Mouse (Mus musculus) 3134 (cell line): Measurements from ENCODE around the gene Epha10.
"Not testable (repeated sequence)": the region's sequence is repeated elsewhere in the genome, so short reads cannot be mapped to it uniquely, and the experiment has no call there.

Source experiments
- DNase-seq: peaks from one replicate; pipeline ENCODE4 v3.0.0-alpha.2; 2011; ENCODE audit warnings: low spot score; ENCODE audit not compliant: insufficient read length; ENCODE audit errors: extremely low read depth

Epha10 gene

GRCm38 (mm10) chr4:124893769-124894168, 13.1 kb downstream of the Epha10 start:
- no peak for DNase-seq

- no peak for DNase-seq
Measured at GRCm38 (mm10) chr4:124894508-124895428, 14.1 kb downstream of the Epha10 start.

GRCm38 (mm10) chr4:124898428-124898827, 17.7 kb downstream of the Epha10 start:
- DNase-seq: no peak

GRCm38 (mm10) chr4:124899906-124900305, 19.2 kb downstream of the Epha10 start:
- DNase-seq: no peak

GRCm38 (mm10) chr4:124905417-124905816, 24.7 kb downstream of the Epha10 start:
- no peak for DNase-seq

DNA sequence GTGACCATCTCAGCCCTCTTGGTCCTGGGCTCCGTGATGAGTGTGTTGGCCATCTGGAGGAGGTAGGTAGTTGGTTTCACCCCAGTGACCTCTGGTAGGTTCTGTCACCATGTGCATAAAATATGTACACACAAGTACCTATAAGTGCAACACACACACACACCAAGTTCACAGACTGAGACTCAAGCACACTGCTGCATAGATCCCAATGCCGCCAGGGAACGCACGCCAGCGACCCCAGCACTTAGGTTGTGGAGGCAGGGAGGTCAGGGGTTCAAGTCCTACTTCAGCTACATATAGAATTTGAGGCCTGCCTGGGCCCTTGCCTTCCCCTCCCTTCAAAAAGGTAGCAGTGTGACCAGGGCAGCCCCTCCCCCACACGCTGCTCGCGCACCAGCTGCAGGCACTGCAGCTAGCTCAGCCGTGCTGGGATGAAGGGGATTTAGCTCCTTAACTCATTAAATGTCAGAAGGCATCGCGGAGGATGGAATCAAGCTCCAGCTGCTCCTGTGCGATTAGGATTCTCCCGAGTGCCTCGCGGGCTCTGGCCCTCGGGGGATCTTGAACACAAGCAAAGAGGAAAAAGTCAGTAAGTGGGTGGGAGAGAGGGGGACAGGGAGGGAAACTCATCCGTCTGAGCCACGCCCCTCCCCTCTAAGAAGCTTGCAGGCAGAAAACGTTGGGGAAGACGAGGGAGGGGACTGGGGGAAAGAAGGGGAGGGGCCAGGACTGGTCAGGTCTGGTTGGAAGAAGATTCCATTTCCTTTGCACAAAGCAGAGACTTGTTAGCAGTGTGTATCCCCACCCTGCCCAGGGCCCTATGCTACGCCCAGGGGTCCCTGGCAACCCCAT, 25.5 kb downstream of the Epha10 start:
- DNase-seq: no peak

- DNase-seq: no peak
Measured at GRCm38 (mm10) chr4:124928102-124928501, 47.4 kb downstream of the Epha10 start.

DNA sequence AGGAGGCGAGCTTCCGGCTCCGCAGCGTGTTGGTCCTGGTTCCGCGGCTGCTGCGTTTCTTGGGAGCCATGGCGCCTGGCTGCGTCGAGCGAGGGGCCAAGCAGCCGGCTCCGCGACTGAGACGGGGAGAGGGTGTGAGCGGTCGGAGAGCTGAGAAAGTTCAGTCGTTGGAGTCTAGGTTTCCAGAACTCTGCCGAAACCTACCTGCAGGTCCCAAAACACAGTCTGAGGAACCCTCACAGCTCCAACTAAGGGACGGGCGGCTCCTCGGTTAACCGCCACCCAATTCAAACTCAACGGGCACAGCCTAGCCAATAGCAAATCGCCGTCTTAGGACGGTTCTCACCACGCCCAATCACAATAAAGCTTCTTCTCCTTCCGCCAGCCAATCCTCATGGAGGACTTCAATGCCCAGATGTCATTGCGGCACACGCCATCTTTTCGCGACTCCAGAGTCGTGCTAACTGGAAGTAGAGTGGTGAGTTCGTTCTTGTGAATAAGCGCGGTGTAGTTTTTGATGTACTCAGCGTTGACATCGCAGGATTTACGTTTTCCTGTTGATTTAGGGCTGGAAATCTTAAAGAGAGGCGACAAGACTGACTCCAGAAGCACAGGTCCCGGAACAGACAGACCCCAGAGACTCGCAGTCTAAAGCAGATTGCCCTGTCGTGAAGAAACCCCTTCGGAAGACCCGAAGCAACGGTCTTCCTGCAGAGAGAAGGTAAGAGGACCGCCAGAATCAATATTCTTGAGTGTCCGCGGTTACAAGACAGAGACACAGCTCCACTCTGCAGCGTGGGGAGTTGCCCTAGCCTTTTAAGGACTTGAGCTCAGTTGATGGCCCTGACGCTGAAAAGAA, 56.1 kb downstream of the Epha10 start, which contains the start of gene 9930104L06Rik:
Gene 9930104L06Rik, plus strand, starts transcription at position 436 of the 859 bp plus-strand sequence.
- DNase-seq: peak; percentile 82

DNA sequence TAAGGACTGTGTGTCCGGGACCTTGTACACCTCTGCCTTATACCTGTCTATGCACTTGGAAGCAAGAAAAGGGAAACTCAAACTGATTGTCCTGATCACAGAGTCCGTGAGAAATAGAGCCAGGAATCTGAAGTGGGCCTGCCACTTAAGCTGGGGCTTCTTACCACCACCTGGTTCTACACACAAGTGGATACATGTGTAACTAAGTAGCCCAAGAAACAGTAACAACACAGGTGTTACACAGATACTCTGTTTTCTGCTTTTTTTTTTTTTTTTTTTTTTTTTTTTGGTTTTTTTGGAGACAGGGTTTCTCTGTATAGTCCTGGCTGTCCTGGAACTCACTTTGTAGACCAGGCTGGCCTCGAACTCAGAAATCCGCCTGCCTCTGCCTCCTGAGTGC, 58.5 kb downstream of the Epha10 start, which contains the start of gene Cdca8:
Gene Cdca8, minus strand, starts transcription at position 101 of the 400 bp plus-strand sequence.
- not testable (repeated sequence) for DNase-seq

DNA sequence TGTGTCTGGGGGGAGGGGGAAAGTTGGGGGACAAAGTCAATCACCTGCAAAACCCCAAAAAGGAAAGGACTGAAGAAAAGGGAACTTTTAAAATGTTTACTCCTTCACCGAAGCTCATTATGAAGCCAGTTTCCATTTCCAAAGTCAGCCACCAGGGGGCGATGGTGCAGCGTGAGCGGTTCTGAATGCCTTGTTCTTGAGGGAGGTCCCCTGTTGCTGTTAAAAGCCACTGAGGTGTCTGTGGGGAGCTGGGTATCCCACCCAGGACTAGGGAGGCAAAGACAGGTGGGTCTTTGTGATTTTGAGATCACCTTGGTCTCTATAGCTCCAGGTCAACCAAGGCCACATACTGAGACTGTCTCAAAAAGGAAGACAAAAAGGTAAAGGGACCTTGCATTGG, 62.3 kb downstream of the Epha10 start:
- peak; percentile 20 for DNase-seq

GRCm38 (mm10) chr4:124943781-124944180, 63.1 kb downstream of the Epha10 start:
- no peak for DNase-seq

DNA sequence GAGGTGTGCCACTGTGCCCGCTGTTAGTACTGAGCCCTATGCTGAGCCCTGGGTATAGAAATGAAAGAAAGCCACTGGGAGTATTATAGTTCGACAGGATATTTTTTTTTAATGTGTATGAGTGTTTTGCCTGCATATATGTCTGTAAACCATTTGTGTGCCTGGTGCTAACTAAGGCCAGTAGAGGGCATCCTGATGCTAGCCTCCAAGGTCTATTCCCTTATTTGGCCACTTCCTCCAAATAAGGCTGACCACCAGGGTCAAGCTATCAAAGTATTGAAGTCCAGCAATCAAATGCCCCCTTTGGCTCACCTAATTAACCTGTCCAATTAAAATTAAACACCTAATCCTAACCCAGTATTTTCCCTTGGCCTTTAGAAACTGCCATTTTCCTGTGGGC, 64.3 kb downstream of the Epha10 start:
- DNase-seq: no peak

- no peak for DNase-seq
Measured at GRCm38 (mm10) chr4:124949488-124949887, 68.8 kb downstream of the Epha10 start.

DNA sequence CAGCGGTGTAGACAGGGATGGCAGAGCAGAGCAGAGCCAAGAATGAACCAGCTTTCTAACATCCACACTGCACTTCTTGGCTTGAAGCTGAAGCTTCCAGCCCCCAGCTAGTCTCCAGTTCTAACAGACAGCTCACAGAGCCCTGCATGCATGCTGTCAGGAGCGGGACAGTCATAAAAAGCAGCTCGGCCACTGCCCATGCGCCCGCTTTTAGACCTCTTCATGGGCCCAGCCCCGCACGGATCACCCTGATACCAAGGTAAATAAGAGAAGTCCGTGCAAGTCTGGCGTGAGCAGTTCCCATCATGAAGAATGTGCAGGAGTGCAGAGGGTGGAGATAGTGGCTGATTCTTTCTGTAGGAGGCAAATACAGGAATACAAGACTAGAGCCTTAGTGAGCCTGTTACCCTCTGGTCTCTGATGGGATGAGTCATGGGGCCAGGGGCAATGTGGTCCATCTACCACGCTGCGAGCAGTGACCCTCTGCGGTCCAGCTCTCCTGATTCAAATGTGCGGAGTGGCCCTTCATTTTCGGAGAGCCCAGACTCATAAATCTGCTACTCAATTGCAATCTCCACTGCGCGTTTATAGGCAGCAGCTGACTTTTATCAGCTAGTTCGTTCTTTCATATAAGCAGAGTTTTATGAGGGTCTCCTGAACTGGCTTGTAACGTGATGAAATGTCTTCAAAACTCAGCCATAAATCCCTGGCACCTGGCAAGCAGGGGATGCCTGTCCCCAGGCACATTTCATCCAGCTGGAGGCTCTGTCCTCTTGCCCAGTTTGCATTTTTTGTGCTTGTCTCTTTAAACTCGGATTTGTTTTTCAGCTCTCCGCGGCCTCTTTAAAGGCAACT, 69.7 kb downstream of the Epha10 start:
- no peak for DNase-seq

DNA sequence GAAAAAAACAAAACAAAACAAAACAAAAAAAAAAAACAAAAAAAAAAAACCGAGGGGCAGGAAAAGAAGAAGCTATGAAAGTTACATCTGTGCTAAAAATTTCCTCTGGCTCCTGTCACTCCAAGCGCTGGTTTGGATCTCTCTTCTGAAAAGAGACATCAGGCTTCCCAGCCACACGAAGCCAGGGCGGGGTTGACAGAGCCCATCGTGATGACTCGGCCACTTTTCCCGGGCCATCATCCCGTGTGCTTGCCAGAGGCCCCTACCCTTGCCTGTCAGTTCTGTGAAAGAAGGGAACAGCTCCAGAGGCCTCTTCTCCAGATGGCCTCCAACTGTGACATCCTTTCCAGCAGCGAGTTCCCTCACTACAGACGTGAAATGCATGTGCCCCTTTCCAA, 70.3 kb downstream of the Epha10 start:
- no peak for DNase-seq

DNA sequence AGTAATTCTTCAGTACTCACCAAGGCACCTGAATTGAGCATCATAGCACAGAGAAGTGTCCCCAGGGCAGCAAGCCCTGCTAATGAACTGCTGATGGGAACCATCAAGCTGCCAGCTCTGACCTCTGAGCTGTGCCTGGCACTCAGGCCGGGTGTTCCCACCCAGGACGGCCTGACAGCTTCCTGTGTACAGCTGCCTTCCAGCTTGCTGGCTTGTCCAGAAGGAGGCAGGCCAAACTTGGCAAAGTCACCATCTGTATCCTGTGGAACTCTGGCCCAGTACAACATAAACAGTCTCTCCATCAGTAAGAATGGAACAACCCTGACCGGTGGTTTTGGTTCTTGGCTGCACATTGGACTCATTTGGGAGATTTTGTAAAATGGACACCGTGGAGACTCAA, 72.8 kb downstream of the Epha10 start:
- DNase-seq: no peak

DNA sequence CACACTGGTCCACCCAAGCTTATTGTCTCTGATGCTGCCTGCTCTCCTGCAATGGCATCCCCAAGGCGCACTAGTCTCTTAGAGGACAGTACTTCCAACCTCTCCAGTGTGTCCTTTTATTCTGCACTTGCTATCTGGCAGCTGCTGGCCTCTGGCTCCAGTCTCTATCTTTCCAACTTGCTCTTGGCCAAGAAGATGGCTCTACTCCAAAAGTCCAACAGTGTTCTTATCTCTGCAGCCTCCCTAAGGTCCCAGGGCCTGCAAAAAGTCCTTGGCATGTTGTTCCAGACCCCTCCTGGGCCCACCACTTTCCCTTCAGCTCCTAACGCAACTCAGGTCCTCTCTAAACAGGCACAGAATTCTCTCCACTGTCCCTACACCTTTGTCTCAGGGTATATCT, 76.6 kb downstream of the Epha10 start:
- DNase-seq: no peak

DNA sequence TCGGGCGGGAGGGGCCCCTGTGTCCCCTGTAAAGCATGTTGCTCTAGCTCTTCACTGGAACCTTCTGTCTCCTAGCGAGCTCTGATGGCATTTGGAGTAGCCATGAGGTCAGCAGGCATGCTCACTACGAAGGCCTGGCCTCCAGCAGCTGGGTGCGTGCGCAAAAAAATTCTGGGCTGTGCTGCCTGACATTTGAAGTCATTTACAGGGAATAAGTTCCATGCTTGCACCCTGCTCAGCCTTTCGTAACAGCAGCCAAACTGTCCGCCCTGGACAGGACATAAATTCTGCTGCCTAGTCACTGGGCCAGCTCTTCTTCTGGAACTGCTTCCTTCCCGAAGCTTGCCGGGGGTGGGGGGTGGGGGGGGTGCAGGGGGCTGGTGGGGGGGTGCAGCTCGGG, 78.4 kb downstream of the Epha10 start:
- DNase-seq: no peak

DNA sequence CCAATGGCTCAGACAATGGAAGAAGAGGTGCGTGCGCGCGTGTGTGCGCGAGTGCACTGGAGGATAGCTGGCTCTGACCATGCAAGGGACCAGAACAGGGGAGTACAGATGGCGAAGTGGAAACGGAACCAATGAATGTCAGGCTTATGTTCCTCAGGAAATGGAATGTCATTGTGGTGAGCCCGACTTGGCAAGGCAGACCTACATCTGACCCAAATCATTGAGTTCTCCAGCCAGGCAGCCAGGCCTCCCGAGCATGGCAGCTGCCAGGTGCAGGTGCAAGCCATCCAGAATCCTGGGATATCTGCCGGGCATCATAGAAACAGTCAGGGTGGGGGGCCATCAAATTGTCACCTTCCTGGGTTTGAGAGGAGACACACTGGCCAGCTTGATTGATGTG, 80.2 kb downstream of the Epha10 start:
- no peak for DNase-seq

DNA sequence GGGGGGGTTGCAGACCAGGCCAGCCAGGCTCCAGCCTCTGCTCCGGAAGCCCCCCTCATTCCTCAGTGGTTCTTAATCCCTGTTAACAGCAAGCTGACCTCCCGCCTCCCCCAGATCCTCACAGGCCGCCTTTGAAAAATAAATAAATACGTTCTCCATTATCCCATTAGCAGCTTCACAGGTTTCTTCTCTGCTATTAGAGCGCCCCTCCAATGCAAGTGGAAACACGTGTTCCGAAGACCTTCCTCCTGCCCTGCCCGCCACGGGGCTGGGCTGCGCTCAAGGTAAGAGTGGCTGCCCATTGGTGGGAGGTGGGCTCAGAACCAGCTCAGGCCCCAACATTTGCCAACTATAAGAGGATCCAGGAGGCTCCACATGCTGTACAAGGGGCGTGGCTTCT, 81.9 kb downstream of the Epha10 start:
- no peak for DNase-seq
